Mouse (Mus musculus) mature B cell (primary cell): ENCODE data around the gene Tcf3.

Experiments used
- in situ Hi-C: fragments of 300-500 bp; cut with MboI; formaldehyde crosslinking; loops from 2 replicates; pipeline ENCODE4 v1.14.3; 2019

Tcf3 gene

GRCm38 (mm10) chr10:80407924-80408323 is 25.5 kb downstream of the Tcf3 start:
- in situ Hi-C loops = no loop called here

- in situ Hi-C loops = no loop called here
These were observed 26.6 kb downstream of the Tcf3 start, which contains the start of gene Uqcr11 for GRCm38 (mm10) chr10:80406684-80407501. Uqcr11 (minus strand) TSS chr10:80406830.

- in situ Hi-C loops = no loop called here
These were observed 27.8 kb downstream of the Tcf3 start for GRCm38 (mm10) chr10:80405481-80406173.

GRCm38 (mm10) chr10:80403044-80403692 is 30.3 kb downstream of the Tcf3 start:
- in situ Hi-C loops = no loop called here

- in situ Hi-C loops = no loop called here
These were observed 32.7 kb downstream of the Tcf3 start for GRCm38 (mm10) chr10:80400704-80401161.

GRCm38 (mm10) chr10:80399973-80400703 is 33.3 kb downstream of the Tcf3 start:
- in situ Hi-C loops = no loop called here

- in situ Hi-C loops = no loop called here
These were observed 34.1 kb downstream of the Tcf3 start, which contains the start of gene Mbd3 for GRCm38 (mm10) chr10:80399191-80399972. Mbd3 (minus strand) TSS chr10:80399550.

DNA sequence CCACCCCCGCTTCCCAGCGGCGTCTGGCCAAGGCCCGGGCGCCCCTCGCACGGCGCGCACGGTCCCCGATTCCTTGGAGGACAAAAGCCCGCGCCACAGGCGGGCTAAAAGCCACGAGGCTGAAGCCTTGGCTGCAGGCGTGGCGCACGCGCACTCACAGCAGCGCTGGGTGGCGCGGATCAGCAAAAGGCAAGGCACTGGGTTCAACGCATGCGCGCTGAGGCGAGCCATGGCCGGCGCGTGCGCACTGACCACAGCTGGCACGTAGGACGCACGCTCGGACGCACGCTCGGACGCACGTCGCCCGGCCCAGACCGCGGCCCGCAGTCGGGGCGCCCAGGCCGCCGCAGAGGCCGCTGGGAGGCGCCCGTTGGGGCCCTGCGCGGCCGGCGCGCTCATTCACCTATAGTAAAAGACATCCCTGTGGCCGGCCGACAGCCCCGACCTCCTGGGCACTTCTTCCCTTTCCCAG is 34.7 kb downstream of the Tcf3 start:
- in situ Hi-C loops = no loop called here

- in situ Hi-C loops = no loop called here
These were observed 35.3 kb downstream of the Tcf3 start for GRCm38 (mm10) chr10:80398174-80398535.

DNA sequence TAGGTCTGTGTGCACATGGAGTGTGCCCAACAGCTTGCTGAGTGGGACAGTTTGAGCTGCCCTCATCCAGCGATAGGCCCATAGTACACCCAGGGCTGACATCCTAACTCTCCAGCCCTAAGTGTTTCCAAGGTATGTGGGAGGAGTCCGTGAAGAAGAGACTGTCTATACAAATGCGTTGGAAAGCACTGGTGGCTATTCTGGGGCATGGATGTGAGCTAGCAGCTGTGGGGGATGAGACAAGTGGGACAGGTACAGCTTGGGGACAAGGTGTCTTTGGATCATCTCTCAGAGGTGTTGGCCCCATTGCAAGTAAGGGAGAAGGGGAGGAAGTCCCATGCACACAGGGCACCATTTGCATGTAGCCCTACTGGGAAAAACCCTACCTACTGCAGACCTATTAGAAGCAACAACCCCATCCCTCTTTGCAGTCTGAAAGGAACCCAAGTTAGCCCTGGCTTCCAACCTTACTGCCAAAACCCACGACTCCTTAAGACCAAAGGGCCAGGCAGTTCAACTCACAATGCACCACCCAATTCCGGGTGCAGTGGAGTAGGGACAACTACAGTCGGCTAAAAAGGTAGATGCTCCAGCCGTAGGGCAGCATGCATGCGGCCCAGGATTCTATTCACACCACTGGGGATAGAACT is 35.8 kb downstream of the Tcf3 start:
- in situ Hi-C loops = no loop called here

DNA sequence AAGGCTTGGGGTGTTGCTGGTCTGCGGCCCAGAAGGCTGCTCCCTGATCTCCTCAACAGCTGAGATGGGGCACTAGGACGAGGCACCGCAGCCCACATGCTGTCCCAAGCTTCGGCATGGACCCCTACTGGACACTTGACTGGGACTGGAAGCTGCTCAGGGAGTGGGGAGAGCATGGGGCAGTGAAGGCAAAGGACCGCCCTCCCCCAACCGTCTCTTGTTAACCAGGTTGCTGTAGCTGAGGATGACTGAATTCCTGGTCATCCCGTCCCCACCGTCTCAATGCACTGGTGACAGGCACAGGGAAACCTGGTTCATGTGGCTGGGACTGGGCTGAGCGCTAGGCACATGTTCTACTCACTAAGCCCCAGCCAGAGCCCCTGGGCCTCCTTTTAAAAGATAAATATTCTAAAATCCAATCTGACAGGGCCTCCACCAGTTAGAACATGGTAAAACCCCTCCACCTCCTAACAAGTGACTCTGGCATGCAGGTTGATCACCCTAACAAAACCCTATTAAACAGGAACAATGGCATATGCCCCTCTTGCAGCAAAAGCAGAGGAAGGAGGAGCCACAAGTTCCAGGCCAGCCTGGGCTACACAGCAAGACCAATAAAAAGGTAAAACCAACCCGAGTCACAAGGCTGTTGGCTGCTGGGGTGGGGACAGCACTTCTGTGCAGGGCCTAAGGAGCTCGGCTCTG is 36.5 kb downstream of the Tcf3 start:
- in situ Hi-C loops = no loop called here

DNA sequence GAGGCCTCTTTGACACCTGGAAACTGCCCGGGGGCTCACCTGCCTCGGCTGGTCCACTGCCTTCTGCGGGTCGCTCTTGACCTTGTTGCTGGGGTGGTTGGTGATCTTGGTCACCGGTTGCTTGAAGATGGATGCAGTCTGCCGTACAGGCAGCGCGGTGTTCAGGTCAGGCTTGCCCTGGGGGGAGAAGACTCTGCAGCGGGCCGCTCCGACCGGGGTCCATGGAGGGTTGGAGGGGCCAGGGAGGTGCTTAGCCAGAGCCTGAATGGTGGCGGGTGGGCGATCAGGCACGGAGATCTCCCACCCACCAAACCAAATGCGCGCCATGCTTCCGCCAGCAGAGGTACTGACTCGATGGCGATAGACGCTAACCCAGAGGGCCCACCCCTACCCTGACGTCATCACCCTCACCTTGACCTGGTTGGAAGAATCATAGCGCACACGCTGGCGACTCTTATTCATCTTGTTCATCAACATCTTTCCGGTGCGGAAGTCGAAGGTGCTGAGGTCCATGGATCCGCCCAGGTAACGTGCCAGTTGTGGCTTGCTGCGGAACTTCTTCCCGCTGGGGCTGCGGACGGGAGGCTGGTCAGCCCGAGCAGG is 38.3 kb downstream of the Tcf3 start:
- in situ Hi-C loops = no loop called here

GRCm38 (mm10) chr10:80392687-80393086 is 40.8 kb downstream of the Tcf3 start:
- in situ Hi-C loops = no loop called here

DNA sequence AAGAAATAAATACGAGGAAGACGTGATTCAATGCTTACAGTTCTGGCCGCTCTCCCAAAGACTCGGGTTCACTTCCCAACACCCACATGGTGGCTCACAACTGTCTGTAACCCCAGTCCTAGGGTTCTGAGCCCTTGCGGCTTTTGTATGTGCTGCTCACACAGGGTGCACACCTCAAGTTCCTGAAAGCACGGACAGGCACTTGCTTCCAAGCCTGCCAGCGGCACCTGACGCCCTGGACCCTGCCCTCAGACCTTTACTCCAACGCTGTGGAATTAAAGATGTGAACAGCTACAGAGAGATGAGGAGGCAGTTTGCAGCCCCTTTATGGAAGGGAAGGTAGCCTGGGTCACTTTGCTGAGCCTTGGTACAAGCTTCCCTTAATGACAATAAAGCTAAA is 42.8 kb downstream of the Tcf3 start:
- in situ Hi-C loops = no loop called here

DNA sequence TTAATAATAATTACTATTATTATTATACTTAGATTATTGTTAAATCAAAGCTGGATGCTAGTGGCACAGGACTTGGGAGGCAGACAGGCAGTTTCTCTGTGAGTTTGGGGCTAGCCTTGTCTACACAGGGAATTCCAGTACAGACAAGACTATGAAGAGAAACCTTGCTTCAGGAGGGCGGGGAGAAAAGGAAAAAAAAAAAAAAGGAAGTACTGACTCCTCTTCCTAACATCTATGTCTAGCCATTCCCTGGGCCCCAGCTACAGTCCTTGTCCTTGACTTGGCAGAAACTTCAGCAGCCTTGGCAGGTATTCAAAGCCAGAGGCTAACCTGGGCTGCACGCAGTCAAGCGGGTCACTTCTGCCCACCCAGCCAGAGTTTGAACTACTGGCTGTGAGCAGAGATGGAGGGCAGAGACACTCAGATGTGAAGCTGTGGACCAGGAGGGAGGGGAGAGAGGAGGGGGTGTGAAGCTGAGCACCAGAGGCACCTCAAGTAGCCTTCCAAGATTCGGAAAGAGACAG is 44.2 kb downstream of the Tcf3 start:
- in situ Hi-C loops = no loop called here

- in situ Hi-C loops = no loop called here
These were observed 44.7 kb downstream of the Tcf3 start for GRCm38 (mm10) chr10:80388731-80389130.

- in situ Hi-C loops = no loop called here
These were observed 45.9 kb downstream of the Tcf3 start, which contains the start of gene Mex3d for GRCm38 (mm10) chr10:80387522-80387959. Mex3d (minus strand) TSS chr10:80387659.

- in situ Hi-C loops = no loop called here
These were observed 46.5 kb downstream of the Tcf3 start for GRCm38 (mm10) chr10:80386735-80387471.
